27 mouse cellular contexts compared by ENCODE assay signal in the genomic region with DNA sequence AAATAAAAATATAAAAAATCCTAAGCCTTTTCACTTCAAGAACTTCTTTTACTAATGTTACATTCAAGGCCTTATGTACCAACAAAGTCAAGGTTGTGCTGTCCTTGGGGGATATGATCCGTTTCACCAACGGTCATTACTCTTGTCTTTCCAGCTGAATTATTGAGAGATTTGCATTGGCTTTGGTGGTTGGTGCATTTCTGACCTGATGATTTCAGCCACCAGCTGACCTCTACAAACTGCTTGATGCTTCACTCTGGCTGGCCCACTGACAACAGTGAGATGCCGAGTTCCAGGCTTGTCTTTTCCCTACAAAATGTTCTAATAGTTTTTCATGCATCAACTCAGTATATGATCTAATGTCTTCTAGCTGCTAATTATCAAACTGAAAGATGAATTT.
"Had no signal": no experiment of that assay in that cellular context is flagged by ENCODE, and none has a peak within 500 bp of the region (broad histone marks: within the 10 kb centered on the region; RNA-seq: fewer than 3 reads in every experiment).

No protein-coding gene starts in this region.

- H3K36me3 ChIP-seq: heart, embryonic 13.5 days; heart, embryonic 15.5 days; hindbrain, embryonic 13.5 days; hindbrain, embryonic 15.5 days; kidney, embryonic 15.5 days; limb, embryonic 13.5 days; limb, embryonic 15.5 days; liver, embryonic 12.5 days had no signal

- ATAC-seq: hindbrain, postnatal 0 days; intestine, embryonic 16.5 days; liver, embryonic 12.5 days had no signal

- DNase-seq: gastrocnemius, postnatal 14 days; gastrocnemius, postnatal 36 days; heart, adult 11 months; heart, adult 2 months; heart, postnatal 14 days; heart, postnatal 36 days; kidney, adult 11 months; kidney, adult 2 months; kidney, adult 9 months; kidney, postnatal 14 days; kidney, postnatal 36 days; layer of hippocampus, adult 9-11 months; layer of hippocampus, postnatal 36 days; left cerebral cortex, postnatal 4 days had no signal

- H3K27me3 ChIP-seq: heart, embryonic 13.5 days; heart, embryonic 15.5 days; hindbrain, embryonic 13.5 days; hindbrain, embryonic 15.5 days; kidney, embryonic 15.5 days; limb, embryonic 13.5 days; limb, embryonic 15.5 days; liver, embryonic 12.5 days had no signal

- H3K27ac ChIP-seq: heart, adult 2 months; heart, embryonic 13.5 days; heart, embryonic 15.5 days; hindbrain, embryonic 13.5 days; hindbrain, embryonic 15.5 days; hindbrain, postnatal 0 days; kidney, embryonic 15.5 days; kidney, postnatal 0 days; limb, embryonic 13.5 days; limb, embryonic 15.5 days; liver, embryonic 12.5 days; liver, embryonic 14.5 days had no signal

- H3K9ac ChIP-seq: heart, embryonic 13.5 days; heart, embryonic 15.5 days; hindbrain, embryonic 13.5 days; hindbrain, embryonic 15.5 days; kidney, embryonic 15.5 days; limb, embryonic 13.5 days; limb, embryonic 15.5 days; liver, embryonic 12.5 days; liver, embryonic 14.5 days had no signal

- H3K4me2 ChIP-seq: heart, embryonic 11.5 days; heart, embryonic 13.5 days; heart, embryonic 15.5 days; hindbrain, embryonic 13.5 days; hindbrain, embryonic 15.5 days; kidney, embryonic 15.5 days; limb, embryonic 13.5 days; limb, embryonic 15.5 days; liver, embryonic 12.5 days had no signal

- H3K4me3 ChIP-seq: heart, adult 2 months; heart, embryonic 13.5 days; heart, embryonic 15.5 days; hindbrain, embryonic 13.5 days; hindbrain, embryonic 15.5 days; kidney, embryonic 15.5 days; limb, embryonic 13.5 days; limb, embryonic 15.5 days; liver, embryonic 12.5 days had no signal

- H3K4me1 ChIP-seq: heart, embryonic 13.5 days; heart, embryonic 15.5 days; hindbrain, embryonic 13.5 days; hindbrain, embryonic 15.5 days; kidney, embryonic 15.5 days; limb, embryonic 13.5 days; limb, embryonic 15.5 days; liver, embryonic 12.5 days had no signal

- H3K9me3 ChIP-seq: heart, embryonic 13.5 days; heart, embryonic 15.5 days; hindbrain, embryonic 13.5 days; hindbrain, embryonic 15.5 days; kidney, embryonic 15.5 days; limb, embryonic 13.5 days; limb, embryonic 15.5 days; liver, embryonic 12.5 days had no signal
